Mouse (Mus musculus) heart, adult 9 months (tissue): ENCODE results near the gene Casc1.

Experiments used
- DNase-seq, 2 experiments: peaks; one replicate each; pipeline ENCODE4 v3.0.0; 2022; ENCODE audit warnings: low spot score in 2 of 2

Gene Casc1

DNA sequence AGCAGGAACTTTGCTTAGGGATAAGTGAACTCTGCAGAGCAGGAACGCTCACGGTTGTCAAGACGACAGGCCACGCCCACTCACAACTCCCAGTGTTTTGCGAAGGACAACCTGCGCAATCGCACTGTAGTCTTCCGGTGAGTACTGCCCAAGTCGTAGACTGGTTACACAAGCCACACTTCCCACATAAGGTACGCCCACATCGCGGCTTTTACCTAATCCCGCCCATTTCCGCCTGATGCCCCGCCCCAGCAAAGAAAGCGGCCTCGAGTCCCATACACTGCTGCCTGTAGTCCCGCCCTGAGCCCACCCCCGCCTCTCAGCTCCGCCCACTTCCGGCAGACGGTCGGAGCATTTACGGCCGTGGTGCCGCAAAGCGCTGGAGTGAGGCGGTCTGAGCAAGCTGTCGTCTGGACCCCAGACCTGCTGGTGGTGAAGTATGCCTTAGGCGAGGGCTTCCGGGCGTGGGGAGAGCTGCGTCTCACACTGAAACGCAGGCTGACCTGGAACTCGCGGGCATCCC is at the start of gene Casc1, which contains the start of gene Etfrf1:
Gene Casc1, minus strand, starts transcription at position 190 of the 523 bp plus-strand sequence.
Gene Etfrf1, plus strand, starts transcription at position 319 of the 523 bp plus-strand sequence.
- peak; percentile 99 to 100 for DNase-seq

DNA sequence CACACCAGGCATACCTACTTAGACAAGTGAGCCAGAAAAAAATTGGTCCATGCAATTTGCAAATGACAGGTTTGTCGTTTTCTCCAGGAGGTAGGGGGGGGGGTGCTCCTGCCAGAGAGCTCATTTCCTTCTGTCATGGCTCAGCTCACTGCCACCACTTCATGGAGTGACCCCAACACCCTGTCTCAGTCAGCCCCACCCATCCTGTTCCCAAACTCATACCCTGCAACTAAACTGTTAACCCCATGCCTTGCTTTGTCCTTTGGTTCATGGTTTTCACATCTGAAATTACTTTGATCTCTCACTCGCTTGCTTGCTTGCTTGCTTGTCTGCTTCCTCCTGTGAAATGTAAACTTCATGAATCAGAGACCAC is 45.9 kb upstream of the Casc1 start:
- DNase-seq, result peak in 1 of 2 experiments; percentile 36

DNA sequence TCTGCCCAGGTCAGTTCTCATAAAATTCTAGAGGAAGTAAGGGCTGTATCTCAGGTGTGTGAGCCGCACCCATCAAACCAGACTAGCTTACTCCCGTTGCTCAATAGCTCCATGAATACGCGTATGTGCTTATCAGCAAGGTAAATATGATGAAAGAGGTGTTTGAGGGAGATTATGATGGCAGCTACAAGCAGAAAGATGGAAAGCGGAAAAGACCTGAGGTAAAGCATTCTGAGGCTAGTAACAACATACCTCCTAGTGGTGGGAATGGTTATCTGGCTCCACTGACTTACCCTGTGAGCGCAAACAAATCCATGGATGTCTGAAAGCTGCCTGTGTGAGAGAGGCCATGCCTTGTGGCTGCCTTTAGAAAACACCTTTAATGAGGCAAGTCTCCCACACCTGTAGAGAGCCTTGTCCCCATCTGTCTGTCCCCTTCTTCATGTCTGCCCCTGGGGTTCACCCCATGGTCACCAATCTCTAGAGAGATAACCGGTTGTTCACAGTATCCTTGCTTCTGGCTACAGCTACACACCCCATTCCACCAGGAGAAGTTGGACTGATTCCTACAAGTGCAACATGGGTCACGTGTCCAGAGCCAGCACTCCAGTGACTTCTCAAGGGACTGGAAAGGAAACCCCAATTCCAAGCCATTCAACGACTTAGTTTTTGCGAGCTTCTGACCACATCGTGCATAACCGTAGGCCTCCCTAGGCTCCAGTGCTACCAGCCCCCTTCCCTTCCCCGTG is 45.3 kb upstream of the Casc1 start:
- peak; percentile 48 to 61 for DNase-seq

DNA sequence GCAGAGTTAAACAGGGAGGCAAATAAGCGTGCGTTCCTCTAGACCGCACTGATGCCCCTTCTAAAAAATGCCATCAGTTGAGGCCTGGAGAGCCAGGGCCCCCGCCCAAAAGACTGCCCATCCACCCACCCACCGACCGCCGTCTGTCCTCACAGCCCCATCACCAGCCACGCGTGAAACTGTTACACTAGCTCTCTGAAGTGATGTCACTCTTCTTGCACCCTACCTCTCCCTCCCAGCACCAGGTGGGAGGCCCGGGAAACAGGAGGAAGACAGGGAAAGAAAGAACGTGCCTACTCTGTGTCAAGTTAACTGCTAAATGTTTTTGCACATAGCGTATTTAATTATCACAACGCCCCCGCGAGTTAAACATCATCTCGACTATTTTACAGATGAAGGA is 40.0 kb upstream of the Casc1 start:
- peak; percentile 6 to 7 for DNase-seq

DNA sequence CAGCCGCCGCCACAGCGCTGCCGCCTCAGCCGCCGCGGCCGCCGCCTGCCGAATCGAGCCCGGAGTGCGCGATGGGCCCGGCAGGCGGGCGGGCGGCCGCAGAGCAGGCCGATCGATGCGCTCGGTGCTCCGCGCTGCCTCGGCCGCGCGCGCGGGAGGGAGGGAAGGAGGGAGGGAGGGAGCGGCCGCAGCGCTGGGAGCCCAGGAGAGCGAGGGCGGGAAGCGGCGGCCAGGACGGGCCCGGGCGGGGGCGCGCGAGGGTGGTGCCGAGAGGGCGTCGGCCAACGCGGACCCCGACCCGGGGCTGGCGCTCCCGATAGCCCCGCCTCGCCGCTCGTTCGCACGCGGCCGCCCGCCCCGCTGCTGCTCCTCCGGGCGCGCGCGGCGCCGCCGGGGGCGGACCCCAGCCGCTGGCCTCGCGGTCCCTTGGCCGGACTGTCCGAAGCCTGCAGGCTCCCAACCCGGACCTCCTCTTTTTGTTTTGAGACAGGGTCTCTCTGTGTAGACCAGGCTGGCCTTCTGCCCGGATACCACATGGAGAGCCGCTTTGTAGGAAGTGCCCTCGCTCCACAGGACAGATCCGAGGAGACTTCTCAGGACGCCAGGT is 39.5 kb upstream of the Casc1 start, which contains the start of gene Kras:
Gene Kras, minus strand, starts transcription at position 55 of the 607 bp plus-strand sequence.
- DNase-seq, result peak; percentile 92

DNA sequence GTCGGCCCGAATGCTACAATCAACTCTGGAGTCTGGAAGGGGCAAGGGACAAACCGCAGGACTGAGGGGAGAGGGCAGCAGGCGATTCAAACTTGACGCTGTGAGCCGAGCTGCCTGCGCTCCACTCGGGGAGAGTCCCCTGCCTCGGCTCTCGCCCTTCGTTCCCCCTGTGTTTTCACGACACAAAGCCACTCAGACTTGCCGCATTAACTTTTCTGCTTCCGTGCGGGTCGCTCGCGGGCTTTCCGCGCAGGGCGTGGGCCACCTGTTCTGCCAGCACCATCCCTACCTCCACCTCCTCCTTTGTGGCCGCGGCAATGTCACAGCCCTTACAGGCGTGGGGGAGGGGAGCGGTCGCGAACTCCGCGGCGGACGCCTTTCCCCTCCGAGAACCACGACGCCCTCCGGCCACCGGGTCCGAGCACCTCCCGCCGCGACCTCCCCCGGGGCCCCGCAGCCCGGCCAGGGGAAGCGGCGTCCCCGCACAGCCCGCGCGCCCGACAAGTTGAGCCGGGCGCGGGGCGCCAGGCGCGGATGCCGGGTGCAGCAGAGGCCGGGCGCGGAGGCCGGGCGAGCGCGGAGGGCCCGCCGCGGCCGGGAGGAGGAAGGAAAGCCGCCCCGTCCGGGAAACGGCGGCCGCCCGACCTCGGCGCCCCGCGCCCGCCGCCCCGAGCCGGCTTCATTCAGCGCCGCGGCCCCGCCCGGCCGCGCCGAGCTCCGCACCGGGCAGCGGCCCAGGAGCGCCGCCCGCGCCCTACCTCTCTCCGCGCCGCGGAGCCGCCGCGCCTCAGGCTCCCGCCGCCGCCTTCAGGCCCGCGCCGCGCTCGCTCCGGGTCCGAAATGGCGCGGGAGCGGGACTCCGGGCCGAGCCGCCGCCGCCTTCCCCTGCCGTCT is 38.7 kb upstream of the Casc1 start:
- peak; percentile 44 to 60 for DNase-seq

DNA sequence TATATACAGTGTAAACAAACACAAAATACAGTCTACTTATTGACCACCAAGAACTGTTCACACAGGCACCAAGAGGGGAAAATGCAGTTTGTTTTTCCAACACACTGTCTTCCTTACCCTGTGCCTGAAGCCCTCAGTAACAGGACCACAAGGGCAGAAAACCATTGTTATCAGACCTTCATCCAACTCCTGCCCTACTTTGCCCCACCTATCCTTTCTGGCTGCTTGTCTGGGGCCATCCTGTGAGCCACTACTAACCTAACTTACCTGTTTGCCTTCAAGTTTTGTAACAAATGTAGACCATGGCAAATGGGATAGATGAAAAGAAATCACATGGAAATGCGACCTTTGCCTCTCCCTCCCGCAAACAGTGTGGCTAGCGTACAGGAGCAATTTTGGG is 37.1 kb upstream of the Casc1 start:
- DNase-seq, result no peak

DNA sequence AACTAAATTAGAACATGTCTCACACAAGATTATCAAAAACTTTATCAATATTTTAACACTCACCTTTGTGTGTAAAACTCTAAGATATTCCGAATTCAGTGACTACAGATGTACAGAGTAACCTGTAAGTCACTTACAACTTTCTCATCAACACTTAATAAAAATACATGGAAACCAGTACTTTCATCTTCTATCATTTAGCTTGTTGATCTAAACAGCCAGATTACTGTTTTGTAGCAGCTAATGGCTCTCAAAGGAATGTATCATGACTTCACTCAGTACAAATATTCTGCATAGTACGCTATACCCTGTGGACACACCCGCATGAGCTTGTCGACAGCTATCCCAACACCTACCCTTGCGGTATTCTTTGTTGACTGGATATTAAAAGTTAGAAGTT is 36.0 kb upstream of the Casc1 start:
- DNase-seq, result no peak

DNA sequence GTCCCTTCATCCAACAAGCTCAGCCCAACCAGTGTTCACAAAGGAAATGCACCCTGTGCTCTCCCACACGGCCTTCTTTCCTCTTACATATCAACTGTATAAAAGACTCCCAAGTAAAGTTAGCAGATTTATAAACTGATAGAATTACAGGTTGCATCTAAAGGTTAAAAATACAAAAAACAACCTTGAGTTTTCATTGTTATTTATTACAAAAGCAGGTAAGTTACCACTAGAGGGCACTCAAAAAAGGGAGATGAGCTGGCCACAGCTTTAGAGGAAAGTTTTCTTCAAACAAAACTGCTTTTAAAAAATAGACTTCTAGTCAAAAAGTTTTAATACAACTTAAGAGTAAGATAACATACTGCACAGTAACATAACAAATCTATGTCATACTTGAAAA is 31.7 kb upstream of the Casc1 start:
- no peak for DNase-seq

DNA sequence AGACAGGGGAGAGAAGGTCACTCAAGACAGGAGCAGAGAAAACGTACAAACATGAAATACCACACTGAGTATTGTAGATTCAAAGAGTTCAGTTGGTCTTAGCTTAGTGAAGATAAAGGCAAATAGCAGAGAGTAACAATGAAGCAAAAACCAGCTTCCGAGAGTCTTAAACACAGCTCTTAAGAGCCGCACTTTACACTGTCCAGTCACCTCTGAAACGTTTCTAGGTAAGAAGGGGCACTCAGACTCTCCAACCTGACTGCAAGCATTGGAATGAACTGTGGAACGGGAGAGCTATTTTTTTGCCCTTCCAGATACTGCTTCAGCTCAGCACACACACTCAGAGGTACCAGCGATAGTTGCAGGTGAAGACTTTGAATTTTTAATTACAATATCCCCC is 29.5 kb upstream of the Casc1 start:
- DNase-seq, result no peak

DNA sequence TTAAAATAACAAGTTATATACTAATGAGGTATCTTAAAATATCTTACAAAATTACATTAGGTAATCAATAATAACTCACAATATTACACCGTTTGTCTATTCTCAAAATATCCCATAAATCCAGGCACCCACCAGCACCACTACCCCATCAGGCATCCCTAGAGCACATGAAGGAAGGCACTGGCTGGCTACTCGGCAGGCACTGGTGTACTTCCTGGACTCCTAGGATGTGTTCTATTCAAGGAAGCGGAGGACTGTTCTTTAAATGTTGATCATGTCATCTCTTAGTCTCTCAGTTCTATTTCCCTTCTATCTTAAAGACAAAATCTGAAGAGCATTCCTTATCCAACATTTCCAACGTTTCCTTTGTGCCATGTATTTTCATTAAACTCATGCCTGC is 26.3 kb upstream of the Casc1 start:
- no peak for DNase-seq

DNA sequence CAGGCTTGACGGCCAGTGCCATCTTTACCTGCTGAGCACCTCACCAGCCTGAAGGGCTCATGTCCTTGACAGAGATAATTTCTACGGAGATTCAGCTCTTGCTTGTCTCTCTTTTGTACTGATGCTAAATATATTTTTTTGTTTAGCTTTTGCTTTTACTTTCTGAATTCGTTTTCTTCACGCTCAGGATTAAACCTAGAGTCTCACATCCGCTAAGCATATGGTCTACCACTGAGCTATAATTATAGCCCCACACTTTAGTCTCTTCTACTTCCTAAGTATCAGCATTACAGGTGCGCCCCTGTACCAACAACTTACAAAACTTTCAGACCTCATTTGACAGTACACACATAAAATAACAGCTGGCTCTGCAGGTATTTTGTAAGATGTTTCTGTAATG is 24.6 kb upstream of the Casc1 start:
- no peak for DNase-seq

DNA sequence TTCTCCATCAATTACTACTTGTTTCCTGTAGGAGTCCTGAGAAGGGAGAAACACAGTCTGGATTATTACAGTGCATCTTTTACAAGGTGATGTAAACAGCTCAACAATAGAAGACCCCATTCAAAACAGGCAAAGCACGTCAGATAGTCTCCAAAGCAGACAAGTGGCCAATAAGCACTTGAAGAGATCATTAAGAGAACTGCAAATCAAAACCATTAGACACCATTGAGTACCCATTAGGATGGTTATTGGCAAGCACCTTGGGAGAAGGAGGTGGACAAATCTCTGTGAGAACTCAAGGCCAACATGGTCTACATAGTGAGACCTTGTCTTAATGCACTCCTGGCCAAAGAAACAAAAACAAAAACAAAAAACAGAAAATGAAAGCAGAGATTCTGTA is 23.6 kb upstream of the Casc1 start:
- DNase-seq, result no peak

DNA sequence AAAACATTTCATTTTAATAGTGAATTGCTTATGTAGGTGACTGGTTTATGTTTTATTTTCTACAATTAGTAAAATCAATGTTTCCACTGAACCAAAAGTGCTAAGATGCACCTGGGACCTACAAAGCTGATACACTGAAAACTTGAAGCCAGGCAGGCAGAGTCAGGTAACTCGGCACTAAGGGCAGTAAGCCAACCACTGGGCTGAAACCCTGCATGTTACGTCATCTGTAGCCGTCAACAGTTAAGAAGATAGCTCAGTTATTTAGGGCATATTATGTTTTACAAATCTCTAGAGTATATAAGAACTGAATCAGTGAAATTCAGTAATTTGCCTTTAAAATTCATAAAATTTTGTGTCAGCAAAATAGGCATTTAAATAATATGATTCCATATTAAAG is 15.5 kb upstream of the Casc1 start:
- DNase-seq, result no peak

DNA sequence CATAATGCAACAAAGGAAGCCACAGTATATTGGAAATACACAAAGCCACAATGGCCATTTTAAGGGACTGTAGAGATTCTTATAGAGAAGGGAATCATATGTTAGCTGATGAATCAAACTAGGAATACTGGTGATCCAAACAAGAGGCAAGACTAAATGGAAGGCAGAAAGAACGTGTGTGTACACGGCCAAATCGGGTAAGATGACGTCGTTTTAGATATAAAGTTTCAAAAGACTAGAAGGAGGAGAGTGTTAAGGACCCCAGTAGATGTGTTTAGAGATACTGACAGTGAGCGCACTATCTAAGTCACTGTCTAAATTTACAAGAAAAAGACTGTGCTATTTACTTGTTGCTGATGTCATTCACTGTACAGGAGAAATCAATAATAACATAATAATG is 13.4 kb upstream of the Casc1 start:
- DNase-seq, result no peak

DNA sequence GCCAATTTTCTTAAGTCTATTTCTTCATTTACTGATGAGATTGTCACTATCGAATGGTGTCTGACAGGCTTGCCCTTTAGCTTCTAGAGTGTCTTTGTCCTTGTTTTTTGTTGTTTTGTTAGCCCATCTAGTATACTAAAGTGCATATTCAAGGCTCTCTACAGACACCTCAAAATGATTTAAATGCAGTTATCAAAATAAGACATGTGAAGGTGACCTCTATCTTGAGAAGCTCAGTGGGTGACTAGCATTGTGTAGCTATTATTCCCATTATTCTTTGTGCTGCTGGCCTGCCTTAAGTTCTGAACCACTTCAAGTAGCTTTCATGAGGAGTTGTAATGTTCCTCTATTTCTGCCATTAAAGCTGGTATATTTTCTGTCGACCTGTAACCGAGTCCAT is 5.0 kb upstream of the Casc1 start:
- DNase-seq, result no peak

DNA sequence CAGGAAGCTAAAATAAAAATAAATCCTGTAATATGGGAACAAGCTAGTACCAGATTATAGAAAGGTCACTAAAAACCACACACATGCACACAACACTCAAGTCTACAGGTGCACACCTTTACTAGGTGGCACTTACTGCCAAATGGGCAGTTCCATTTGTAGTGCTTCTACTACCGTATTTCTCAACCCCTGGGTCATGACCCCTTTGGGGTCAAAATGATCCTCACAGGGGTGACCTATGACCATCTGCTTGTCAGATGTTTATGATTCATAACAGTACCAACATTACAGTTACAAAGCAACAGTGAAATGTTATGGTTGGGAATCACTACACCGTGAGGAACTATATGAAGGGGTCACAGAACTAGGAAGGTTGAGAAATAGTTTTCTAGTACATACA is 3.1 kb upstream of the Casc1 start:
- DNase-seq, result no peak

DNA sequence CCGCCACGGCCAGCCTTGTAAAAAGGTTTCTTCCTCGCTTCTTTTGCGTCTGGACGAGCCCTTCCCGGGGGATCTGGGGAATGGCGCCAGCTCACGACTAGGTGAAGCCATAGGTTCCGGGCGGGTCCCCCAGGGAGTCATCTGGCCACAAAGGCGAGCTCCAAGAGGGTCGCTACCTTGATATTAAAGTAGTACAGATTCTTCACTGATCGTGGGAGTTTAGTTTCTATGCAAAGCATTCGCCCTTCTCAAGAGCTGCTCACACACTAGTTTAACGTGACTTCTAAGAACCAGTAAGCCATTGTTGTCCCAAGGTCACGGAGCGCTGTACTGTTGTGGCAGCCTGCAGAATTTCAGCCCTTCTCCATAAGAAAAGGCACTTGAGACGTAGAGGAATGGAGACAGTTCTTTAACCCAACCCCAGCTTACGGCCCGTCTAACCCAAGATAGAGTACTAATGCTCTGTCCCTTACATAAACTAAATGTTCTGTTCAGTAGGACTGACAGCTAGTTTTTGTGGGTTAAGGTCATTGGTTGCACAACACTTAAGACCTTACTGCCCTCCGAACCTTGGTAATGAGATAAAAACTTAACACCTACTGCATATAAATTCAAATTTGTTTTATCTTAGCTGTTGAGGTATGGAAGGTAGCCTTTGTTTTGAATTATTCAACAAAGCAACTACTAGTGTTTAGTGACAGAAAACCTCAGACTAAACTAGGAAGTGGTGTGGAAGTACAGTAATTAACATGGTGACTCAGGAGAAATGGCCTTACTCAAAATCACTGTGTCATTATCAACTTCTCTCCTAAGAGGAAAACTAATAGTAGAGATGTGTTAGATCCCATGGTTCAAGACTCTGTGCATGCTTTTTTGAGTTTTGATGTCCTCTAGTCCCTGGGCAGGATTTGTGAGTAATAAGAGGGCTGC is 836 bp upstream of the Casc1 start:
- DNase-seq, result no peak

DNA sequence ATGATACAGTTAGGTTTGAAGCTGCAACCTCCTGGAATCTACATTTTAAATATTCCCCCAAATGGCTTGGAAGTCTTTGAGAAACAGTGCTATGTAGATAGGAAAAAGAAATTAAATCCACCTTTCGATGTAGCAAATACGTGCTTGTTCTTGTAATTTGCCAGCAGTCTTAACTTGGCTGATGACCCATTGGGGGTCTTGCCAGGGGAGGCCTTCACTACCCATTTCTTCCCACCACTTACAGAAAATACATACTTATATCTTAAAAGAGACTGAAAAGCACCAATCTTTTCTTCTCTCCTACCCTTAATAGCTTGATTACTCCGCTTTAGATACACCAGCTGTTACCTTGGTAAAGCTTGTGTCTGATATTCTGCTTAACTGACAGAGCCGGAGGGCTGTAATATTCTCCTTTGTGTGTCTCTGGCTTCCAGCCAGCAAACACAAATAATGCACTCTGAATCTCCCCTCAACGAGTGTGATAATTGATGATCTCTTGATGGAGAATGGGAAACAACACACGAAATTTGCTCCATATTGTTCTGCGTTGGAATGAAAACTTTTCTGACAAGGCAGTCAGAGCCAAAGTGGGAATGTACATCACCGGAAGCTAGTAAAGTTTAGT is 637 bp downstream of the Casc1 start:
- DNase-seq, result no peak

DNA sequence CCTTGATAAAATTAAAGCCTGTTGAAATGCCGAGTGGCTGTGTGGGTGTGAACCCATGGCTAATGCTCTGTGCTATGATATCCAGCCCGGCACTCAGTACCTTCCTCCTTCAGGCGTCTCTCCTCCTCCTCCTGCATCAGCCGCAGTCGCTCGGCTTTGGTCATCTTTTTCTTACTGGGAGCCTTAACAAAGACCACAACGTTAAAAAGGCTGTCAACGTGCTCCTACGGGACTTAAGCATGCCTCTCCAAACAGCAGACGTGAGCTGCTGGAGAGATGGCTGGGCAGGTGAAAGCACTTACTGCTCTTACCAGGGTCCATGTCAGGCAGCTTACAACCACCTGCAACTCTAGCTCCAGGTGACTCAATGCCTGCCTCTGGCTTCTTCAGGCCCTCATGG is 5.7 kb downstream of the Casc1 start:
- DNase-seq, result no peak

DNA sequence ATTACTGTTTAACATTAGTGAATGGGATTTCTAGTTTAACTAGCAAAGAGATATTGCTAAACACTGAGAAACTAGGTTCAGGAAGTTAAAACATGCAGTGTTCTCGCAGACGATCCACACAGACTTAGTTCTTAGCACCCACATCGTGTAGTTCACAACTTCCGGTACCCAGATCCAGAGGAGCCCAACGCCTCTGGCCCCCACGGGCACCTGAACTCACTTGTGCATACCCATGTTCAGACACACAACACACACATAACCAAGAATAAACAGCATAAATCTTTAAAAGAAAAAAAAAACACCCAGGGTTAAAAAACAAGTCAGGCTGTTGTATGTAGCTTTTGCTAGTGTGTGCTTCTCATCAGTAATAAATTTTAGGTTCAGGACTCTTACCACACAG is 6.4 kb downstream of the Casc1 start:
- no peak for DNase-seq
